Mouse (Mus musculus): Measurements from ENCODE around the gene Gm20388.
"Not testable (repeated sequence)": the region's sequence is repeated elsewhere in the genome, so short reads cannot be mapped to it uniquely, and the experiment has no call there.

Gene Gm20388

DNA sequence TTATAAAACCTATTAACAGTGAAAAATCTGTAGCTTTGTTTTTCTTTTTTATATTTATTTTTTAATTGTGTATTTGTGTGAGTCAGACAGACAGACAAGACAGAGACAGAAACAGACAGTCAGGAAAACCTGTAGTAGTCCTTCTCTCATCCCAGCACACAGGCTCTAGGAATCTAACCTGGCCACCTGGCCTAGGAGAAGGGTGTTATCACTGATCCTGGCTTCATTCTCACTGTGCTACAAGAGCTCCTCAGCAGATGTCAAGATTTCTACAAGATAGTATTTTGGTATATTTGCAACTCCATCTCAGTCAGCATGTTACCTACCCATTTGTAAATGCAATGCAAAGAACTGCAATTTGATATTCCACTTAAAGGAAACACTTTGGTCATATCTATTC lies 3100.7 kb downstream of the Gm20388 start:
- DNase-seq (ENCODE audit: low spot score in 2 of 2), result no peak

DNA sequence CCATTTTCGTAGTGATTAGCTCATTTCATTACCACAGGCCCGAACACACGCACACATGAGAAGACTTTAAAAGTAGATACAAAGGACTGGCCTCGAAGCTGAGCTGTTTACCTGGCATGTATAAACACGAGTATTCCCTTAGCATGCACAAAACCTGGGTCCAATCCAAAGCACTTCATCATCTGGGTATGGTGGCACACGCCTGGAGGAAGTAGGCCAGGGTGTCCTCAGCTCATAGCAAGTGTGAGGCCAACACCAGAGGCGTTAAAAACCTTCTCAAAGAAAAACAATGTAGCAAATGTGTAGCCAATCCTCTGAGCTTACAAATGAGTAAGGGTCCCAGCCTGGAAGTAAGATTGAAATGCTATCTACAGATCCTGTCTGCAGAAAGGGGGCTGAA lies 3103.8 kb downstream of the Gm20388 start:
- DNase-seq (ENCODE audit: low spot score in 2 of 2), result no peak

DNA sequence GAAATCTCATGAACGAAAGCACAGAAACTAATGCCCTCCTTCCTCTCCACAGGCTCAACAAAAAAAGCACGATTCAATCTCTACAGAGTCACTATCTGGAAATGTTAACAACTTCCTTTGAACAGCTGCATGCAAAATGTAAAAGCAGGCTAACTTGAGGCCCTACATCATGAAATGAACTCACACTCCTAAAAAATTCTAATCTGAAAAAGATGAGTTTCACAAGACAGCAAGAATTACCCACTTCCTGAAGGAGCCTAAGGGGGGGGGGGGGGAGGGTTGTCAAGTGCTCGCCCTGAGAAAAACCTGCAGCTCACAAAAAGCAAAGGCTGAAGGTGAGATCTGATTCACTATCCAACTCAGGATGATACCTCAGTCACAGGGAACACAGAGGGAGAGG lies 3104.4 kb downstream of the Gm20388 start:
- no peak for DNase-seq (ENCODE audit: low spot score in 2 of 2)

DNA sequence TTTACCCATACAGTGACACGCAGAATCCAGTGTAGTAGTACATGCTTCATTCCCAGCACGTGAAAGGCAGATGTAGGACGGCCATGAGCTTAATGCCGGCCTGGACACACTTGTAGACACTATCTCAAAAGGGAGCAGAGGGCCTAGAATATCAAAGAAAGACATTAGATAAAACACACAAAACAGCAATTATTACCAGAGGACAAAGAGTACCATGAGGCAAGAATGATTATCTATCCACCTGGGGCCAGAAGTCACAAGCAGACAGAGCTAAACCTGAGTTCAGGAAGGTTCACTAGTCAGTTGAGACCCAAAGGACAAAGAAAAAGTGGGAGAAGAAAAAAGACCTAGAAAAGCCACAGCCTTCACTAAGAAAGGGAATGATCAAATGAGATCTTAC lies 3106.5 kb downstream of the Gm20388 start:
- DNase-seq (ENCODE audit: low spot score in 2 of 2), result no peak

DNA sequence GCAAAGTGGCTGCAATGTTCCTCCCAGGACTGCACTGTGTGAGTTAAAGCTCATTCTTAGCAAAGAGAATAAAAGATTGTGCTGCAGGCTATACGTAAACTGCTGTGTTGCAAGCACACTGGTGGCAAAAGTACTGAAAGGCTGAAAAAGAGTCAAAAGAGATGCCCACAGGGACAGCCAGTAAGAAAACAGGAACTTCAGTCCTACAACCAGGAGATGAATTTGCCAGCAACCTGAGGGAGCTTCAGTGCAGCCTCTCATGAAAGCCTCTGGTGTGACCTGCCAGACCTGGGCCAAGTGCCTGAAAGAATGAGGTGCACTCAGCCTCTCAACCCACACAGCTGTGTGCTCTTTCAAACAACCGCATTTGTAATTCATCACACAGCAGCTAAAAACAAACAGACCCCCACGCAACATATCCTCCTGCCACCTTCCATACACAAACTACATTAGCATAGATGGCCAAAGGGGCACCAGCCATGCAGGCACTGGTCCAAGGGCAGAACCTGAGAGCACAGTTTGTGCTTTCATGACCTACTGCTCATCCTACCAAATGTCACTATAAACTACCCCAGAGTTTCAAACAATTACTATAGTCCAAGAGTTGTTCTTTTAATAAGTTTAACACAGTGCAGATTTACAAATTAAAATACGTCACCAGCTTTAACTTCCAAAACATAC lies 3108.0 kb downstream of the Gm20388 start:
- DNase-seq (ENCODE audit: low spot score in 2 of 2), result no peak

DNA sequence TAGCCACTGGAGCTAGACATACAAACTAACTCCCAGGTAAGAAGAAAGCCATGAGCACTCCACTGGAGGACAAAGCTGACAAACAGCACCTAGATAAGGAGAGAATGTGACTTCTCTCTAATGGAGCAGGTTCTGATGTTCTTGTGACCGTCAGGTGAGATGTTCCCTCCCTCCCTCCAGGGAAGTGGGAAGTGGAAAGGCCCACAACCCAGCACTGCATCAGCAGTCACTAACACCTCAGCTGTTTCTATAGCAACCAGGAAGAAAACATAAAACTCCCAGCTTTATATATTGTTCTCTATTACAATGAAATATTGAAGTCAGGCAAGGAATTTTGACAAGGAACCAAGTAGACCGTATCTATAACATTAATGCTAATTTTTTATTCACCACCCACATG lies 3109.4 kb downstream of the Gm20388 start:
- DNase-seq (ENCODE audit: low spot score in 2 of 2), result no peak

DNA sequence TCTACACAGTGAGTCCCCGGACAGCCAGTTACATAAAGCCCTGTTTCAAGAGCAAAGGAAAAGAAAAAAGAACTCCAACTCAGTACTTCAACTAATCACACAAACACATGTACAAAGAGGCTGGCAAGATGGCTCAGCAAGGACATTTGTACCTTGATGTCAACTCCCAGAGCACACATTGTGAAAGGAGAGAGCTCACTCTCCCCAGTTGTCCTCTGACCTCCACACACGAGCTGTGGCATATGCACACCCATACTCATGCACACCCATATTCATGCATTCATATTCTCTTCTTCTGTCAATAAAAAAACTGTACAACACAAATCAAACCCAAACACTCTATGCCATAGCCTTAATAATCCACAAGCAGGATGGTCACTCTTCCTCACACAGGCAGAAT lies 3110.2 kb downstream of the Gm20388 start:
- no peak for DNase-seq (ENCODE audit: low spot score in 2 of 2)

DNA sequence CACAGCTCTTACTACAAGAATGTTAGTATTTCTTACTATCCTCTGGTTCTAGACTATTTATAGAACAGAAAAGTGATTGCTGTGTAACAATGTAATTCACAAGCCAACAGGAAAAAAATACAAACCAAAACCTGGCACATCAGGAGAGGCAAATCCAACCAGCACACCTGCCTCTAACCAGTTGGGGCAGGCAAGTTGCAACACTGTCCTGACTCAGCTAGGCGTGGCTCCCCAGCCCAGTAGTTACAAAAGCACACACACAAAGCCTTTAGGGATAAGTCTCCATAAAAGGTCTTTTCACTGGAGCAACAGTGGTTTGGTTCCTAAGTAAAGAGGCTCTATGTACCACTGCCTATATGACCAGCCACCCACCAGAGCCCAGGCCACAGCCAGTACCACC lies 3110.6 kb downstream of the Gm20388 start:
- DNase-seq (ENCODE audit: low spot score in 2 of 2), result no peak

DNA sequence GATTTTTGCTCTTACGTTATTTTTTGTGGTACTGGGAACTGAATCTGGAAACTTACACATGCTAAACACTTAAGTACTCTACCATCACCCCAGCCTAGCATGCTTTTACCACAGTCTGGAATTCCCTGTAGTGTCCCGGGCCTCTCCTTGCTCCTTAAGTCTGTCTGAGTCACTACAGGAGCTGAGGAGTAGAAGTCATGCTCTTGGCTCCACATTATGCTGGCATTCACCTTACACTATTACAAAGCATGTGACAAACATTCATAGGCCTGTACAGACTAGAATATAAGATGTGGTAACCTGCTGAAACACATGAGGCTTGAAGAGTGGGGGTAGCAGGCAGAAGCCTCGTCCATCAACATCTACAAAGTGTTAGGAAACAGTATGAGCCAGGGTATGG lies 3112.1 kb downstream of the Gm20388 start:
- no peak for DNase-seq (ENCODE audit: low spot score in 2 of 2)

DNA sequence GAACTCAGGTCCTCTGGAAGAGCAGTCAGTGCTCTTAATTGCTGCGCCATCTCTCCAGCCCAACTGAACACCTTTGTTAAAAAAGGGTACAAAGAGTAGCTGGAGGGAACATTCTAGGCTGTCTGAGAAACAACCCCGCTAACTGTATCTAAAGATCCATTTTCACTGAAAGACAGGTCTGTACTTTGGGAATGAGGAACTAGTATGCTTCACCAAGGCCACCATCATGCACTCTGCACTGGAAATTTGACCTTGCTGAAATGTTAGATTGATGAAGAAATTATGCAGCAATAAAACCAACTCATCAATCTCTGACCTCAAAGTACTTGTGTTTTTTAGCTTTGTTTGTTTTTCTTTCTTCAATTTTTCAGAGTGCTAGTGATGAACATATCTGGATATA lies 3113.6 kb downstream of the Gm20388 start:
- no peak for DNase-seq (ENCODE audit: low spot score in 2 of 2)

DNA sequence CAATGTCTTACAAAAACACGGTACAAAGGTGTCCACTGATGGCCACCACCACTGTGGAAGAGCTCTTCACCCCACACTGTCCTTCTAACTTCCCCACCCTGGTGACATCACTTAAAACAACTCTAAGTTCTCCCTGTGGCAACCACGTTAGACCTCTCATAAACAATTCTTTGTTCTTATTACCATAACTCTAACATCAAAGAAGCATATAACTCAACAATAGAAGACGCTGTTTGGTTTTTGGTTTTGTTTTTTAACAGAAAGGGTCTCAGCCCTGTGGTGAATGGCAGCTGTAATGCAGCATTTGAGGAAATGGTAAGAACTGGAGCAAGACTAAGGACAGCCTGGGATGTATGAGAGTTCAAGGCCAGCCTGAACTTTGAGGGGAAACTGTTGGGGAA lies 3115.3 kb downstream of the Gm20388 start:
- DNase-seq (ENCODE audit: low spot score in 2 of 2), result no peak

DNA sequence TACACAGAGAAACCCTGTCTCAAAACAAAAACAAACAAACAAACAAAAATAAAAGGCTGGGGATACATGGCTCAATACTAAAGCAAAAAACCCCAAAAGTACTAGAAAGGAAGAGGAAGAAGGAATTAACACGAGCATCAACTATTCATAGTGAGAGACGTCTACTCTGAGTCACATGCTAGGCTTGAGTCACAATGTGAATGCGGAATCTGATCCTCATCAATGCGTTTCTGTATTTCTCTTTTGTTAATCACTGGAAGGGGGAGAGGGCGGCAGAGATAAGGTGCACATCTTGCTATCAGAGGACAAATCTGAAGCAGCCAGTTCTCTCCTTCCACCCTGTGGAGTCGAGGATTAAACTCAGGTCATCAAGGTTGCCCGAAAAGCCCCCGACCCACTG lies 3117.1 kb downstream of the Gm20388 start:
- no peak for DNase-seq (ENCODE audit: low spot score in 2 of 2)

DNA sequence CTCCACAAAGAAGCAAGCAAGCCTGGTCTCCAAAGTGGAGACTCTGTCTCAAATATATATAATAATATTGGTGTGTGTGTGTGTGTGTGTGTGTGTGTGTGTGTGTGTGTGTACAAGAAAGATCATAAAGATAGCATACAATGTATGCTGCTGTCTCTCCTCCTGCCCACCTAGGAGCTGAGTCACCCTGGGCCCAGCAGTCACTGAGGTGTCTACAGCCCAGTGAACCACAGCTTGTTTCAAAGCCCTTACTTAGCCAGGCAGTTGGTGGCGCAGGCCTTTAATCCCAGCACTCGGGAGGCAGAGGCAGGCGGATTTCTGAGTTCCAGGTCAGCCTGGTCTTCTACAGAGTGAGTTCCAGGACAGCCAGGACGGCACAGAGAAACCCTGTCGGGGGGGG lies 3119.4 kb downstream of the Gm20388 start:
- DNase-seq (ENCODE audit: low spot score in 2 of 2), result not testable (repeated sequence)

DNA sequence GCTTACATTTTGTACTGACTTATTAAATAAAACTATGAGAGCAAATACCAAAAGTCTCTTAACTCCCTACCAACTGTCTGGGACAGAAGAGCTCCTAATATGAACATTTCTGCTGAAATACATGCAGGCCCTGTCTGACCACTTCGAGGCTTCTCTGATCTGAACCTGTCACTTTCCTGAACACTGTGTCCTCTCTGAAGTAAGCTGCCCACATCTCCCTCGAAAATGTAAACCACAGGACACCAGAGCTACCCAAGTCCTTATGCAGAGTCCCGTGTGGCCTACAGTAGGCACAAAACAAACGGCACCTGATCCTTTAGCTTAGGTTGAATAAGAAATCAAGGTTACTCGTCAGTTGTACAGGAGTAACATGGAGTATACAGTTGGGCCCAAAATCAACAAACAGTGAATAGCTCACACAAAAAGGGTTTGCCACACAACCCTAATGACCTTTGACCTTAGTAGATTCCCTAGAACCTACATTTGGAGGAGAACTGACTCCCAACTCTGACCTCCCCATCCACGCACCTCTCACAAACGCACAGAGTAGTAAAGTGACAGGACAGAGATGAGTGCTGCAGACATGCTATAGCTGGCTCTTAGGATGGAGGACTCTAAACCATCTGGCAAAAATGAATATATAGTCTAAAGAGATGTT lies 3120.8 kb downstream of the Gm20388 start:
- no peak for DNase-seq (ENCODE audit: low spot score in 2 of 2)

DNA sequence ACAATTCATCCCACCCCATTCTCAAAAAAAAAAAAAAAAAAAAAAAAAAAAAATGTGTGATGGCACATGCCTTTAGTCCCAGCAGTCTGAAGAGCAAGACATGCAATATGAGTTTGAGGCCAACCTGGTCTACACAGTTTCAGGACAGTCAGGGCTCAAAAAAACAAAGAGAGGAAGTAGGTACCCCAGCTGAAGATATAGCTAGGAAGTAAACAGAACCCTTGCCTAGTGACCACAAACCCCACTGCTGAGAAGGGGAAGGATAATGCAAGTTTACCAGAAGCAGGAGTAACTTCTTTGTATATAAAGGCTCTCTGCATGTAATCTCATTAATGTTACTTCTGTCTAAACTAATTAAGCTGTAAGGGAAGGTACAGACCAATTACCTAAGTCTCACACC lies 3122.1 kb downstream of the Gm20388 start:
- no peak for DNase-seq (ENCODE audit: low spot score in 2 of 2)

DNA sequence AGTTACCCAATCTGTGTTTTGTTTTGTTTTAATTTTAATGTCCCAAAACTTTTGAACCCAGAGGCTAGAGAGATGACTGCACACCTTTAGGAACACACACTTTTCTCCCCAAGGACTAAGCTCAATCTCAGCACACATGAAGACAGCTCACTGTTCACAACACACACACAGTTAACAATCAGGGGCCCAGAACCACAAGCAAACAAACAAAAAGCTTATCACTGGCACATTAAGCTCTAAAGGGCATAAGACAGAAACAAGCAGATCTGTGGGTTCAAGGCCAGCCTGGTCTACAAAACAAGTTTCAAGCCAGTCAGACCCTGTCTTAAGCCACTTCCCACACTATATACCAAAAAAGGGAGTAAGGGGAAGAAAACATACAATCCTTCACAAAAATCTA lies 3122.8 kb downstream of the Gm20388 start:
- no peak for DNase-seq (ENCODE audit: low spot score in 2 of 2)

DNA sequence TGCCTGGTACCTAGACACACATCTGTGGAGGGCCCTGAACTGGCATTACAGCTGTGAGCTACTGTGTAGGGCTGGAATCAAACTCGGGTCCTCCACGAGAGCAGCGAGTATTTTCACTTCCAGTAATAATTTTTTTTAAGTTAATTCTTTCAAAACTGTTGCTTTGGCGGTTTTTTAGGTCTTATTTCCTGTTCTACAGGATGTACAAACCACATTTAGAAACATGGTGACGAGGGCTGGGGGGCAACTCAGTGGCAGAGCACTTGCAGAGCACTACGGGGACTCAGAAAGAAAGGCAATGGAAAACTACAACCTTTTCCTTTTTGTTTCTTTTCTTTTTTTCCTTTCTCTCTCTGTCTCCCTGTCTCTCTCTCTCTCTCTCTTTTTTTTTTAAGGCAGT lies 3123.5 kb downstream of the Gm20388 start:
- peak in 1 of 2 experiments; percentile 33 for DNase-seq (ENCODE audit: low spot score in 2 of 2)

DNA sequence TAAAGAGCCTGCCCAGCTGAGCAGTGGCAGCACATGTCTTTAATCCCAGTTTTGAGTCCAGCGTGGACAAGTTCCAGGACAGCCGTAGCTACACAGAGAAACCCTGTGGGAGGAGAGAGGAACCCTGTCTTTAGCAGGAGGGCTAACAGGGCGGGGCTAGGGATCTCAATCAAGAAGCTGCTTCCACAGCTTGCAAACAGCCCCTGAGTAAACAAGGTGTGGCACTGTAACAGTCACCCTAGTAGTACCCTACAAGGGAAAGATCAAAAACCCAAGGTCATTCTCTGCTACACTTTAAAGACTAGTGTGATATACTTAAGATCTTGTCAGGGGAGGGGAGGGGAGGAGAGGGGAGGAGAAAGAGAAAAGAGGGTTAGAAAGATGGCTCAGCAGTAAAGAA lies 3126.3 kb downstream of the Gm20388 start:
- DNase-seq (ENCODE audit: low spot score in 2 of 2), result peak; percentile 56 to 74

DNA sequence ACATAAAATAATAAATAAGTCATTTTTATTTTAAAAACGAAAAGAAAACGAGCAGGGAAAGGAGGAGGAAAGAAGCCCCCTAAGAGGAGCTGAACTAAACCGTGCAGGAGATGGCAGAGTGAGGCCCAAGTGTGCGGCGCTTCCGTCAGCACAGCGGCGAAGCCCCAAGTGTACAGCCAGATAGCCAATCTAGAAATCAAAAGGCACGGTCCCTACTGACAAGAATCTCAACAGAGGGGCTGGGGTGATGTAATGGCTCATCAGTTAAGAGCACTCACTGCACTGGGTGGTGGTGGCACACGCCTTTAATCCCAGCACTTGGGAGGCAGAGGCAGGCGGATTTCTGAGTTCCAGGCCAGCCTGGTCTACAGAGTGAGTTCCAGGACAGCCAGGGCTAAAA lies 3126.8 kb downstream of the Gm20388 start:
- DNase-seq (ENCODE audit: low spot score in 2 of 2), result no peak

DNA sequence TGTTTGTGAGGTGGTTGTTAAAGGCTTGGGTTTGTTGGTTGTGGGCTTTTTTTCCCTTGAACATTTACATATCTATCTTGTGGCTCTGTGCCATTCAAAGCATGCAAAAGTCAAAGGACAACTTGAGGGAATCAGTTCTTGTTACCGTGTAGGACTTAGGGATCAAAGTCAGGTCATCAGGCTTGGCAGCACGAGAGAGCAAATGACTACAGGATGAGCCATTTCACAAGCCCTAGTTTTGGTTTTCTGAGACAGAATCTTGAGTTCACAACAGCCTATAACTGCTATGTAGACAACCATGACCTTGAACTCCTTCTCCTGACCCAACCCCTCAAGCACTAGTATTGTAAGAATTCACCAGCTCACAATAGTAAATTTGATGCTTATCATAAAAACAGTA lies 3127.7 kb downstream of the Gm20388 start:
- no peak for DNase-seq (ENCODE audit: low spot score in 2 of 2)

DNA sequence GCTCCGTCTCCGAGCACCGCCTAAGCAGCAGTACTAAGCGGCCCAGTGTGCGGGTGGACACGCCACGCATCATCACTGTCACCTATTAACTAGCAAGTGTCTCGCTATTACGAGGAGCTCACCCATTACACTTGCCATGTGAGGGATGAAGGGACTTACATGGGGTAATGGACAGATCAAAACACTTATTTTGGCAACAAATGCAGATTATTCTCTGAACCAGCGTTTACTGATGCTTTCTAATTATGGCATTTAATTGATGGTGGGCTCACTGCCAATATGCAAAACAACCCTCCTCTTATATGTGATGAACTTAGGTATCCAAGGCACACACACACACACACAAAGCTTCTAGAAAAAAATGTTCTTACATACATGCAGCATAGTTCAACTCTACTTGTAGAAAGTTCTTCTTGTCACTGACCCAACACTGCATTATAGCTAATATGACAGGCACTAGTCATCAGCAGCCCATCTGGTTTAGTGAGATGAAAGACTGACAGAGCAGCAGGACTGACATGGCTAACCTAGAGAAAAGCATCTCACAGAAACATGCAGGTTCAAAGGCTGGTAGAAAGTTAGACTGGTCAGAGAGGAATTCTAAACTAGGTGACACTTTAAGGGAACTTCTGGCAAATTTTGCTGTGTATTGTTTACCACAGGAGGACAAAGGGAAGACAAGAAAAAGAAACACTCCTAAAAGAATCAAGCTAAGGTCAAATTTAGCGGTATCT lies 3128.9 kb downstream of the Gm20388 start:
- DNase-seq (ENCODE audit: low spot score in 2 of 2), result no peak

DNA sequence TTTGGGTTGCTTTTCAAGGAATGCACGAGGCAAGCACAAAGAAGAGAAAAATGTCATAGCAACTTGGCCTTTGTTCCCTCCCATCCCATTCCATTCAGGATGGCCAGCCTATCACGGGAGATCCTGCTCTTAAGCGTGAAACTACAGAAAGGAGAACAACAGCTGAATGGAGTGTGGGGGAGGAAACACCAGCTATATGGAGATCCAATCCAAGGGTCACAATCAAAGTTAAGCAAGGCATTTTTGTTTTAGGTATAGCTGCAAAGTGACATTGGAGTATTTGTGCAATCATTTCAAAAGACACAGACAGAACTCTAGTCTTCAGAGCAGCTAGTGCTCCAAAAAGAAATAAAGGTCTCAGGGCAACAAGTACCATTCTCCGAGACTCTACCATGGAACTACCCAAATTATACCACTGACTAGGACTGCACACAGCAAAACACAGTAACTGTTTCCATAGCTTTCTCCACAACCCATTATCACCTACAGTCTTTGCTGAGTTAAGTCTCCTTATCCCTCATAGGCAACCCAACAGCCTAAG lies 3129.5 kb downstream of the Gm20388 start:
- no peak for DNase-seq (ENCODE audit: low spot score in 2 of 2)
